In the genomic region with DNA sequence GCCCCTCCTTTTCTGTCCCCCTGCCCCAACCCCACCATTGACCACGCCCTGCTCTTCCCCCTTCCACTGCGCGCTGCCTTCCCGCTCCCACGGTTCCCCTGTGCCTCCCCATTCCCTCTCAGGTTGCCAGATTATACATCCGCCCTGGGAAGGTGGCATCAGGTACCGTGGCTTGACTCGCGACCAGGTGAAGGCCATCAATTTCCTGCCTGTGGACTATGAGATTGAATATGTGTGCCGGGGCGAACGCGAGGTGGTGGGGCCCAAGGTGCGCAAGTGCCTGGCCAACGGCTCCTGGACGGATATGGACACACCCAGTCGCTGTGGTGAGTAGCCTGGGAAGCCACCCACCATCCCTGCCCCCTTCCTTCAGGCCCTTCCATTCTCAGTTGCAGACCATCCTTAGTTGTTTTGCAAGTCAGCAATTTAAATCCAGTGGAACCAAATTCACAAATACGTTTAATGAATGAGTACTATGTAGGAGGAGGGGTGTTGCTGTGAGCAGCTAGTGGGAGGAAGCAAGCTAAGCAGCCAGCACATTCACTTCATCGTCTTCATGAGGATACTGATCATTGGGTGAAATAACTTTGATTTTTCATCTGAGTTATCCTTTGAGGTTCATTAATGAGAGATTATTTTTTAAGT, we compare ENCODE assay signal across 9 mouse cellular contexts. TPM values are rescaled to one million over a fixed set of nuclear protein-coding genes. Genes with fewer than 3 reads are reported as not detected.
DNase-seq lines count a peak whose midpoint lies in the region; ATAC-seq lines count a peak whose summit lies in the region.
"Had no signal": no experiment of that assay in that cellular context is flagged by ENCODE, and none has a peak within 500 bp of the region (broad histone marks: within the 10 kb centered on the region; RNA-seq: fewer than 3 reads in every experiment).

No protein-coding gene starts in this region.

- H3K4me2 ChIP-seq in kidney, embryonic 15.5 days: peak overlapping the region; percentile 97

- no peak for ATAC-seq in kidney, embryonic 15.5 days (replicated peaks; ENCODE audit: low FRiP score)

- peaks cover 40% of the 10 kb centered on the region for H3K4me1 ChIP-seq in kidney, embryonic 15.5 days
- H3K4me1 ChIP-seq in hindbrain, embryonic 10.5 days (replicated peaks): peaks cover 61% of the 10 kb centered on the region

- DNase-seq in kidney, adult 9 months: no peak
- peak; percentile 67 for DNase-seq in cerebellum, adult 11-12 months
- no peak for DNase-seq in hindbrain, embryonic 10.5 days (ENCODE audit: low spot score)
- DNase-seq in naive thymus-derived CD4-positive, alpha-beta T cell, adult 2 months (ENCODE audit: low read depth): peak; percentile 31
- DNase-seq in adrenal gland, postnatal 4 days (ENCODE audit: low spot score in 2 of 2): no peak
- no peak for DNase-seq in urinary bladder, postnatal 14 days (ENCODE audit: low spot score)
- no peak for DNase-seq in adrenal gland, adult 18-20 months (ENCODE audit: low spot score in 2 of 2)

- H3K36me3 ChIP-seq in kidney, embryonic 15.5 days: no peaks in the 10 kb centered on the region
- H3K36me3 ChIP-seq in hindbrain, embryonic 10.5 days: no peaks in the 10 kb centered on the region

- H3K27me3 ChIP-seq in kidney, embryonic 15.5 days: peaks cover 5% of the 10 kb centered on the region
- H3K27me3 ChIP-seq in hindbrain, embryonic 10.5 days (ENCODE audit: insufficient read depth, poor library complexity, severe bottlenecking): peaks cover 34% of the 10 kb centered on the region

- H3K9ac ChIP-seq in kidney, embryonic 15.5 days: no peak overlapping the region; the same call in 1 of the 2 replicates

- 16% methylated on average over 19 of the region's 19 CpGs for WGBS in kidney, embryonic 15.5 days
- 14% methylated on average over 19 of the region's 19 CpGs for WGBS in hindbrain, embryonic 10.5 days

- H3K4me3 ChIP-seq in kidney, embryonic 15.5 days (replicated peaks): peak overlapping the region; percentile 86
- peak overlapping the region; percentile 92 for H3K4me3 ChIP-seq in hindbrain, embryonic 10.5 days

- no peaks in the 10 kb centered on the region for H3K9me3 ChIP-seq in kidney, embryonic 15.5 days (replicated peaks)
- H3K9me3 ChIP-seq in hindbrain, embryonic 10.5 days: no peaks in the 10 kb centered on the region

- H3K27ac ChIP-seq in kidney, embryonic 15.5 days: no peak overlapping the region
- no peak overlapping the region for H3K27ac ChIP-seq in hindbrain, embryonic 10.5 days

RNA-seq across cellular contexts. Expression of gene Gabbr1, which starts 1.7 kb away (rescaled TPM):
- 6.0 and 8.3 TPM in 2 replicates for polyA plus RNA-seq in kidney, embryonic 15.5 days (2015; fragmentation: Nextera tagmentation; extraction: Ambion mirVana)
- 10.8 and 17.0 TPM in 2 replicates for polyA plus RNA-seq in hindbrain, embryonic 10.5 days (2016; fragmentation: Nextera tagmentation; extraction: Ambion mirVana)
- total RNA-seq in adrenal gland, postnatal 4 days (2021): 10 to 100 TPM; 68.2 TPM
- 10 to 100 TPM; 23.3 to 28.6 TPM for total RNA-seq in adrenal gland, adult 18-20 months (2021)

RNA-seq across cellular contexts. Expression of gene Mog, which starts 24.3 kb away (rescaled TPM):
- 0.09 TPM in 1 of 2 replicates, not detected in the other for polyA plus RNA-seq in kidney, embryonic 15.5 days (2015; fragmentation: Nextera tagmentation; extraction: Ambion mirVana)
- polyA plus RNA-seq in hindbrain, embryonic 10.5 days (2016; fragmentation: Nextera tagmentation; extraction: Ambion mirVana): 0.19 and 0.34 TPM in 2 replicates
- not detected for total RNA-seq in adrenal gland, postnatal 4 days (2021)
- not detected for total RNA-seq in adrenal gland, adult 18-20 months (2021)

RNA-seq across cellular contexts. Expression of gene Olfr90, which starts 40.8 kb away (rescaled TPM):
- 0.05 TPM in 1 of 2 replicates, not detected in the other for polyA plus RNA-seq in kidney, embryonic 15.5 days (2015; fragmentation: Nextera tagmentation; extraction: Ambion mirVana)
- 0.08 TPM in 1 of 2 replicates, not detected in the other for polyA plus RNA-seq in hindbrain, embryonic 10.5 days (2016; fragmentation: Nextera tagmentation; extraction: Ambion mirVana)
- under 1 TPM in 1 of 2 experiments, not detected in 1; 0.14 TPM for total RNA-seq in adrenal gland, postnatal 4 days (2021)
- total RNA-seq in adrenal gland, adult 18-20 months (2021): not detected
- total RNA-seq: left cerebral cortex, postnatal 36 days had no signal

RNA-seq across cellular contexts. Expression of gene Zfp57, which starts 46.5 kb away (rescaled TPM):
- polyA plus RNA-seq in kidney, embryonic 15.5 days (2015; fragmentation: Nextera tagmentation; extraction: Ambion mirVana): 61.1 and 69.4 TPM in 2 replicates
- 79.9 and 96.9 TPM in 2 replicates for polyA plus RNA-seq in hindbrain, embryonic 10.5 days (2016; fragmentation: Nextera tagmentation; extraction: Ambion mirVana)
- 10 to 100 TPM; 12.7 to 18.0 TPM for total RNA-seq in adrenal gland, postnatal 4 days (2021)
- 1 to 10 TPM; 2.5 to 3.5 TPM for total RNA-seq in adrenal gland, adult 18-20 months (2021)

RNA-seq across cellular contexts. Expression of gene Olfr91, which starts 50.6 kb away (rescaled TPM):
- not detected in 2 replicates for polyA plus RNA-seq in kidney, embryonic 15.5 days (2015; fragmentation: Nextera tagmentation; extraction: Ambion mirVana)
- polyA plus RNA-seq in hindbrain, embryonic 10.5 days (2016; fragmentation: Nextera tagmentation; extraction: Ambion mirVana): not detected in 2 replicates
- not detected for total RNA-seq in adrenal gland, postnatal 4 days (2021)
- total RNA-seq in adrenal gland, adult 18-20 months (2021): not detected
- total RNA-seq: left cerebral cortex, postnatal 36 days had no signal

Comparison
In these comparisons a context has a peak if more than half of its experiments do, and no peak if none do; other contexts are left out.
1. DNase-seq: peak in cerebellum, adult 11-12 months (single experiment) and naive thymus-derived CD4-positive, alpha-beta T cell, adult 2 months (single experiment); none in kidney, adult 9 months (single experiment), hindbrain, embryonic 10.5 days (single experiment), adrenal gland, postnatal 4 days (0 of 2), urinary bladder, postnatal 14 days (single experiment) and adrenal gland, adult 18-20 months (0 of 2).